Mouse (Mus musculus) ES-E14 (cell line): ENCODE data around the gene Large2. TPM values are rescaled to one million over a fixed set of nuclear protein-coding genes. Genes with fewer than 3 reads are reported as not detected.

ENCODE experiments used
- DNase-seq: peaks from one replicate; pipeline ENCODE4 v3.0.0-alpha.2; 2013; ENCODE audit warnings: low read depth, low spot score
- H3K27ac ChIP-seq: 2 replicates; pipeline ENCODE4 v1.5.1; 2012; ENCODE audit warnings: low read depth, mild to moderate bottlenecking, low read length, moderate library complexity, mixed read lengths; ENCODE audit not compliant: poor library complexity, insufficient read depth, severe bottlenecking
- H3K36me3 ChIP-seq: 2 replicates; pipeline ENCODE4 v1.6.1; 2012; ENCODE audit warnings: mild to moderate bottlenecking, low read length, moderate library complexity, mixed read lengths; ENCODE audit not compliant: control insufficient read depth, poor library complexity, insufficient read depth, severe bottlenecking
- H3K4me1 ChIP-seq, 2 experiments: fragments of 150-350 bp in 1 of 2; sonication (generic) in 1 of 2; 2 replicates each; pipeline ENCODE4 v1.6.1; 2012; ENCODE audit warnings: low read length in 2 of 2, mild to moderate bottlenecking in 1 of 2, mixed read lengths in 1 of 2; ENCODE audit not compliant: control insufficient read depth in 2 of 2, insufficient read depth in 2 of 2, poor library complexity in 1 of 2
- H3K4me3 ChIP-seq, 2 experiments: fragments of 150-350 bp in 1 of 2; sonication (generic) in 1 of 2; 2 replicates each; pipeline ENCODE4 v1.5.1; 2012; ENCODE audit warnings: low read length in 2 of 2, low read depth in 1 of 2, mild to moderate bottlenecking in 1 of 2, mixed read lengths in 1 of 2; ENCODE audit not compliant: insufficient read depth in 1 of 2, poor library complexity in 1 of 2, severe bottlenecking in 1 of 2
- H3K9ac ChIP-seq: 2 replicates; pipeline ENCODE4 v1.6.1; 2012; ENCODE audit warnings: low read depth, mild to moderate bottlenecking, low read length, mixed read lengths; ENCODE audit not compliant: poor library complexity, insufficient read depth, severe bottlenecking
- H3K9me3 ChIP-seq: fragments of 150-350 bp; sonication (generic); 2 replicates; pipeline ENCODE4 v1.6.1; 2012; ENCODE audit warnings: low read depth, mild to moderate bottlenecking, low read length; ENCODE audit not compliant: control insufficient read depth, insufficient read depth
- CHD2 ChIP-seq: IDR thresholded peaks from 2 replicates; pipeline ENCODE4 v1.6.1; 2014; ENCODE audit warnings: mild to moderate bottlenecking, low read depth, low read length, inconsistent platforms
- HCFC1 ChIP-seq: IDR thresholded peaks from 2 replicates; pipeline ENCODE4 v1.6.1; 2012; ENCODE audit warnings: low read length, inconsistent platforms, borderline replicate concordance; ENCODE audit not compliant: insufficient read depth
- MAFK ChIP-seq: IDR thresholded peaks from 2 replicates; pipeline ENCODE4 v1.6.1; 2014; ENCODE audit warnings: mild to moderate bottlenecking, low read depth, low read length, inconsistent platforms; ENCODE audit not compliant: insufficient read depth
- ZC3H11A ChIP-seq: IDR thresholded peaks from 2 replicates; pipeline ENCODE4 v1.6.1; 2012; ENCODE audit warnings: low read depth, mild to moderate bottlenecking, inconsistent platforms, low read length, borderline replicate concordance
- ZNF384 ChIP-seq: IDR thresholded peaks from 2 replicates; pipeline ENCODE4 v1.6.1; 2012; ENCODE audit warnings: low read depth, low read length, inconsistent platforms
- in situ Hi-C, 2 experiments: fragments of 600-800 bp; cut with MboI; formaldehyde crosslinking; loops; one replicate each; pipeline ENCODE4 v1.15.1; 2025; ENCODE audit warnings: low sequenced_read_pairs in 2 of 2, inconsistent platforms in 1 of 2; ENCODE audit not compliant: unreplicated experiment in 2 of 2
- total RNA-seq: library from RNA; depleted of rRNA; stranded (reverse); fragments of 300-350 nt; gene quantifications from 2 replicates; pipeline ENCODE4 v1.2.3, GENCODE M21; 2012

Large2 gene
- total RNA-seq, 1 experiment: 10.3 TPM

DNA sequence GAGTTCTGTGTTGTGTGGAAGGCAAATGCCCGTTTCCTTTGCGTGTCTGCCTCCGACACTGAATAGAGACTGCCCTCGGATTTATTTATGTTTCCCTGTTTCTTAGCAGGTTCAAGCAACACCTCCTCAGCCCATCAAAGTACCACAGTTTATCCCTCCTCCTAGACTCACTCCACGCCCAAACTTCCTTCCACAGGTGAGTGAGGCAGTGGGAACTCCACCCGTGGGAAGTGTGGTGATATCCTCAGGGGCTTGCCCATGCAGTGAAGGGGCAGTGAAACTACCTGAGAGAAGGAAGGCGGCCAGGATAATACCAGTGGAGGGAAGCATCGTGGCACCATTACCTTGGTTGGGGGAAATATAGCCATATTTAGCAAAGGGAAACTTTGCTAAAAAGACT is 46.5 kb downstream of the Large2 start:
- Histone ChIP-seq H3K4me1 (peaks cover 0 to 4% of the 10 kb centered on the region in 2 experiments; a peak in 3 of 4 replicates), H3K4me3 (no peak overlapping the region), H3K9ac (no peak overlapping the region), H3K27ac (no peak overlapping the region), H3K36me3 (peaks cover 17% of the 10 kb centered on the region; the same call in 1 of the 2 replicates), H3K9me3 (no peaks in the 10 kb centered on the region)
- TF ChIP-seq ZC3H11A (no peak), ZNF384 (no peak), HCFC1 (no peak), CHD2 (no peak), MAFK (no peak)
- in situ Hi-C loops: loop anchor here in 1 of 2 experiments (25.0 kb wide), 1 partner anchor 341 kb away; the partner anchor contains the start of gene Dgkz
- no peak for DNase-seq

DNA sequence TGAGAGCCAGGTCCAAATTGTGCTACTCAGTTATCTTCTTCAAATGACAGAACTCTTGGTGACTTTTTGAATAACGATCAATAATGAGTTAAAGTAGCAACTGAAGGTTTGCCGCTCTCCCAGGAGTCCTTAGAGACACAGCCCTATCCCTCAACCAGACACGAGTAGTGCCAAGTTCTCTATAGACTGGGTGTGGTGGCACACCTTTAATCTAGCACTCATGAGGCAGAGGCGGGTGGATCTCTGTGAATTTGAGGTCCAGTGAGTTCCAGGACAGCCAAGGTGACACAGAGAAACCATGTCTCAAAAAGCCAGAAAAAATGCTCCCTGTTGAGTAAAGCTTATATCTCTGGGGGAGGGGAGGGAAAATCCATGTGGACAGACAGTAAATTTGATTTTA is 47.1 kb downstream of the Large2 start:
- peaks cover 17% of the 10 kb centered on the region; the same call in 1 of the 2 replicates for H3K36me3 ChIP-seq
- no peak for DNase-seq
- in situ Hi-C loops: loop anchor here in 1 of 2 experiments (25.0 kb wide), 1 partner anchor 340 kb away; the partner anchor contains the start of gene Dgkz
- H3K4me3 ChIP-seq: no peak overlapping the region
- H3K9me3 ChIP-seq: no peaks in the 10 kb centered on the region
- no peak overlapping the region for H3K9ac ChIP-seq
- H3K27ac ChIP-seq: no peak overlapping the region
- H3K4me1 ChIP-seq: peaks cover 0 to 4% of the 10 kb centered on the region in 2 experiments; a peak in 3 of 4 replicates
- TF ChIP-seq CHD2 (no peak), HCFC1 (no peak), ZC3H11A (no peak), MAFK (no peak), ZNF384 (no peak)

DNA sequence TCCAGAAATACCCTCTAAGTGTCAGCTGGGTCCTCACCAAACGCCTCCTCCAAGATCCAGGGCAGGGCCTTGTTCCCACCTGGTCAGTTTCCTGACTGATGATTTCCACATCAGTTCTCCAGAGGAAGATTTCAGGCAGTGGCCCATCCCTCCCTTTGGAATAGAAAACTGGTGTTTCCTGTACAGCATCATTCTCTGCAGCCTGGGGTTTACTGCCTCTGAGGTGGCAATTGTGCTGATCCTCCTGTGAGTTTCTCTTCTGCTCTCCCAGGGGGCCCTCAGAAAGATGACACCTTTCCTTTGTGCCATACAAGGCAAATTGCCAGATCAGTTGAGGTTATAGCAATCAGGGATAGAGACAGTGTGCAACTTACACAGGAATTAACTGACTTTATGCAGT is 48.4 kb downstream of the Large2 start:
- Histone ChIP-seq H3K9ac (no peak overlapping the region), H3K9me3 (no peaks in the 10 kb centered on the region), H3K4me3 (no peak overlapping the region), H3K4me1 (peaks cover 0 to 4% of the 10 kb centered on the region in 2 experiments; a peak in 3 of 4 replicates), H3K27ac (no peak overlapping the region), H3K36me3 (peaks cover 11% of the 10 kb centered on the region; the same call in 1 of the 2 replicates)
- in situ Hi-C loops: loop anchor here in 1 of 2 experiments (25.0 kb wide), 1 partner anchor 339 kb away; the partner anchor contains the start of gene Dgkz
- no peak for DNase-seq
- TF ChIP-seq MAFK (no peak), CHD2 (no peak), ZC3H11A (no peak), HCFC1 (no peak), ZNF384 (no peak)

DNA sequence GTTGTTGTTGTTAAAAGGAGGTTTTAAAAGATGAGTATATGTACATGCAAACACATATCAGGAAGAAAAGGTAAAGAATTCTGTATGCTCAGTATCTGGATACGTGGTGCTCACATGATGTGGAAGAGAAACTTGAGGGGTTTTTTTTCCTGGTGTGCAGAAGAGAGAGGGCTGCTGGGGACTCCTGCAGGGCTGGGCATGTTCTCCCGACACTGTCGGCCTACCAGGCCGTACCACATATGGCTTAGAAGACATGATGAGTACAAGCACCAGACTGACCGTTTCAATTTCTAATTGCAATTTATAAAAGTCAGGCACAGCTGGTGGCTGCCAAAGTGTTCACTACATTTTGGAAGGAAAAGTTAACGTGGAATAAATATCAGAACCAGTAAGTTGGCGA is 49.0 kb downstream of the Large2 start:
- Histone ChIP-seq H3K4me1 (peaks cover 0 to 3% of the 10 kb centered on the region in 2 experiments; a peak in 1 of 4 replicates), H3K4me3 (no peak overlapping the region), H3K27ac (no peak overlapping the region), H3K9ac (no peak overlapping the region), H3K9me3 (no peaks in the 10 kb centered on the region), H3K36me3 (peaks cover 11% of the 10 kb centered on the region; the same call in 1 of the 2 replicates)
- no peak for TF ChIP-seq MAFK
- TF ChIP-seq HCFC1: no peak
- TF ChIP-seq CHD2: no peak
- no peak for TF ChIP-seq ZC3H11A
- no peak for TF ChIP-seq ZNF384
- in situ Hi-C loops: loop anchor here in 1 of 2 experiments (25.0 kb wide), 1 partner anchor 338 kb away; the partner anchor contains the start of gene Dgkz
- no peak for DNase-seq
